Mouse (Mus musculus) liver, postnatal 0 days (tissue): ENCODE data around the gene Rbp1. TPM values are rescaled to one million over a fixed set of nuclear protein-coding genes. Genes with fewer than 3 reads are reported as not detected.

ENCODE experiments used
- ATAC-seq: fragments of 200-750 bp; cut with Nextera tagmentation; 2 replicates; pipeline ENCODE4 v1.8.0; 2017; ENCODE audit warnings: mild to moderate bottlenecking, moderate library complexity
- DNase-seq: peaks from one replicate; pipeline ENCODE4 v3.0.0-alpha.2; 2016
- H3K27ac ChIP-seq: fragments of 300-500 bp; sonication (generic); 2 replicates; pipeline ENCODE4 v1.5.1; 2014; ENCODE audit warnings: antibody characterized with exemption, moderate library complexity, mild to moderate bottlenecking, low read depth
- H3K27me3 ChIP-seq: fragments of 300-500 bp; sonication (generic); 2 replicates; pipeline ENCODE4 v1.6.1; 2014; ENCODE audit warnings: low read length, control low read depth, mixed read lengths; ENCODE audit not compliant: insufficient read depth
- H3K36me3 ChIP-seq: fragments of 300-500 bp; sonication (generic); replicated peaks from 2 replicates; pipeline ENCODE4 v1.6.1; 2014; ENCODE audit warnings: mild to moderate bottlenecking, control low read depth, low read length, moderate library complexity, mixed read lengths; ENCODE audit not compliant: insufficient read depth
- H3K4me1 ChIP-seq: fragments of 300-500 bp; sonication (generic); 2 replicates; pipeline ENCODE4 v1.6.1; 2014; ENCODE audit warnings: antibody characterized with exemption, mild to moderate bottlenecking, control low read depth; ENCODE audit not compliant: insufficient read depth
- H3K4me2 ChIP-seq: fragments of 300-500 bp; sonication (generic); 2 replicates; pipeline ENCODE4 v1.6.1; 2014; ENCODE audit warnings: low read depth, mild to moderate bottlenecking, low read length, moderate library complexity, mixed read lengths
- H3K4me3 ChIP-seq: fragments of 300-500 bp; sonication (generic); 2 replicates; pipeline ENCODE4 v1.5.1; 2014; ENCODE audit warnings: low read depth, low read length
- H3K9ac ChIP-seq: fragments of 300-500 bp; sonication (generic); replicated peaks from 2 replicates; pipeline ENCODE4 v1.6.1; 2014; ENCODE audit warnings: mild to moderate bottlenecking, moderate library complexity
- H3K9me3 ChIP-seq: fragments of 300-500 bp; sonication (generic); 2 replicates; pipeline ENCODE4 v1.6.1; 2016; ENCODE audit warnings: mild to moderate bottlenecking, control low read depth, low read length, mixed read lengths
- CTCF ChIP-seq: sonication (generic); IDR thresholded peaks from 2 replicates; pipeline ENCODE4 v1.5.1; 2016; ENCODE audit warnings: antibody characterized with exemption, low read depth
- EP300 ChIP-seq: IDR thresholded peaks from 2 replicates; pipeline ENCODE4 v1.6.1; 2016; ENCODE audit warnings: antibody characterized with exemption, low read depth, mild to moderate bottlenecking
- WGBS: fragments of 180-500 bp; shearing (Covaris S2); extraction: QIAGEN DNeasy Blood & Tissue Kit; methylation state at CpG from one replicate; pipeline ENCODE4 v1.1.7; 2014; ENCODE audit not compliant: insufficient replicate concordance; 5-methylcytosine and 5-hydroxymethylcytosine counted together
- polyA plus RNA-seq: library from polyadenylated mRNA; unstranded; fragments of >200 nt; fragmentation: Nextera tagmentation; extraction: Ambion mirVana; gene quantifications from 2 replicates; pipeline ENCODE4 v1.2.1, GENCODE M21; 2015

The Rbp1 gene
- polyA plus RNA-seq, 1 experiment from 2014 or later, result 54.3 TPM

DNA sequence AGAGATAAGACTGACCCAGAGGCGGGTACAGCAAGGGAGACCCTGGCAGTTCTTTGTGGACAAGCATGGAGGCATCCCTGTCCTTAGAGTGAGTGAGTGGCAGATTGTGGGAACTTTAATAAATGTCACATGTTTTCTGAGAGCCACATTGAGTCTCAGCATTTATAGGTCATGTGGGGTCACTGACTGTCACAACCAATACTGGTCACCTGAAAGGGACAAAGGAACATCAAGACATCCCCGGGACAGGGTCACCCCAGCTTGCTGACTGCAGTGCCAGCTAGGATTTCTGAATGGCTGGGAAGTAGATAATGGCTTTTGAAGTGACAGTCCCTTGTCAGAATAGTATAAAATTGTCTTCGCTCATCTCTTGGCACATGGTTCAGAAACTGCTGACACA lies 16.3 kb downstream of the Rbp1 start:
- no peak overlapping the region for H3K9ac ChIP-seq
- no peaks in the 10 kb centered on the region for H3K9me3 ChIP-seq
- 59% methylated on average over 3 of the region's 3 CpGs for WGBS
- H3K4me1 ChIP-seq, result peaks cover 7% of the 10 kb centered on the region; the same call in 1 of the 2 replicates
- no peak overlapping the region for H3K27ac ChIP-seq
- ATAC-seq (no peak), DNase-seq (no peak)
- H3K36me3 ChIP-seq, result no peaks in the 10 kb centered on the region
- no peaks in the 10 kb centered on the region for H3K27me3 ChIP-seq
- H3K4me3 ChIP-seq, result no peak overlapping the region
- H3K4me2 ChIP-seq, result no peak overlapping the region
- TF ChIP-seq EP300 (no peak), CTCF (no peak)

DNA sequence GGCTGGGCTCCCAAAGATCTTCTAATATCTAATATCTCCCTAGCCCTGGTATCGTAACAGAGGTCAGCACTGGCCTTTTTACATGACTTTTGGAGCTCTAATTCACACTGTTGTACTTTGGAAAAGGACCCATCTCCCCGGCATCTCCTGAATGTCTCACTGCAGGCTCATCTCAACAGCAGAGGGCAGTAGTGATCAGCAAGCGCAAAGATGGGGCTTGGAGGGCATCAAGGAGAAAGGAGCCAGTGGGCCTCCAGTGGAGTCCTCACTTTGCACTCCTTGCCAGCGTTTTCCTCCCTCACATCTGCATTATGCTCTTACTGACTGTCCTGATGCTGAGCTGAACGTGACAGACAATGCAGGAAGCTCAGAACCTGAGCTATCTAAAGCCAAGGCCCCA lies 19.9 kb downstream of the Rbp1 start:
- Histone ChIP-seq H3K4me3 (no peak overlapping the region), H3K36me3 (peaks cover 5% of the 10 kb centered on the region; the same call in 1 of the 2 replicates), H3K27me3 (no peaks in the 10 kb centered on the region), H3K9ac (no peak overlapping the region), H3K27ac (no peak overlapping the region), H3K4me2 (no peak overlapping the region), H3K4me1 (peaks cover 3% of the 10 kb centered on the region; the same call in 1 of the 2 replicates), H3K9me3 (no peaks in the 10 kb centered on the region)
- DNase-seq (peak; percentile 46), ATAC-seq (0 out of 2 replicates have a peak, but pooled peaks have one; percentile 40)
- WGBS, result 36% methylated on average over 5 of the region's 5 CpGs
- peak; percentile 82 for TF ChIP-seq CTCF
- no peak for TF ChIP-seq EP300

DNA sequence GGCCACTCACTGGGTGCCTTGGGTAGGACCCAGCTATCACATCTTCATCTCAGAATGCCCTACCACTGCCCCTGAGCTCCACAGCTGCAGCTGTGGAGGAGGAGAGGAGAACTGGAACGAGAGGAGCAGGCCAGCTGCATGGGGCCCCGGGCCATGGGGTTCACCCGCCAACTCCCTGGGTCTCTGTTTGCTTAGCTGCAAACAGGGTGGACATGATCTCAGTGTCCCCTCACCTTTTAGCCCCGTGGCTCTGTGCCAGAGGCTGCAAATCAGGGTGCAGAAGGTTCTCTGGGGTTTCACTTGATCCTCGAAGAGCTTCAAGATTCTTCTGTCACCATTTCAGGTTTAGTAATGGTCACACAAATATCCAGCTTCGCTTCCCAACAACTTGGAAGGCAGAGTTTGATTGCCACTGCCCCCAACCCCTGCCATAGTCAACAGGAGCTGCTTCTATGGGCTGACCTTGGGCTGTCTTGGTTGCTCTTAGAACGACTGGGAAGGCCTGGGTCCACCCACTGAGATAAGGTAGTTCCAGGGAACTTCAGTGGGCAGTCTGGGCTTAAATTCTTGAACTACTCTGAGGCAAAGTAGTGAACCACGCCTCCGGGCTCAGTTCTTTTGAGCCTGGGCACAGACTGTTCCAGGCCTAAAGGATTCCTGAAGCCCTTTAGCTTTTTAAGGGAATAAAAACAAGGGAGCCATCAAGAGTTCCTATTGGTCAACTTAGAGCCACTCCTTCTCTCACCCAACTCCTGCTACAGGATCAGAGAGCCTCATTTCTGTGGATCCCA lies 22.8 kb downstream of the Rbp1 start:
- TF ChIP-seq EP300, result no peak
- TF ChIP-seq CTCF, result no peak
- H3K4me2 ChIP-seq, result no peak overlapping the region
- no peak overlapping the region for H3K27ac ChIP-seq

DNA sequence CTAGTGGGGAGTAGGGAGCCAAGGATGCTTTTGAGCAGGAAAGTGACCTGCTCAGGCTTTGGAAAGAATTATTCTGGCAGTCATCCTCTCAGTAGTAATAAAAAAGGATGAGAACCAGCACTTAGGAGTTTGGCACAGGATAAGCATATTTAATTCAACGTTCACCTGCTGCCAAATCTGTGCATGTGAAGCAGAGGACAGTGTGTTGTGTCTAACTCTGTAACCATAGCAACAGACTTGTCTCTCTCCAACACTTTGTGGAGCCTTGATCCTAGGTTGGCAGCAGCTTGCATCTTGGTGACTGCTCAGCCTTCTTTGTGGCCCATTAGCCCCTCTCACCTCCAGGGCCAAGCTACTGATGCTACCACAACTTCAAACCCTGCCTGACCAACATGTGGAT lies 28.2 kb downstream of the Rbp1 start:
- DNase-seq (no peak), ATAC-seq (no peak)
- no peak overlapping the region for H3K4me3 ChIP-seq
- 68% methylated on average over 1 of the region's 1 CpGs for WGBS
- H3K4me1 ChIP-seq, result no peaks in the 10 kb centered on the region
- no peaks in the 10 kb centered on the region for H3K27me3 ChIP-seq
- no peak overlapping the region for H3K27ac ChIP-seq
- H3K4me2 ChIP-seq, result no peak overlapping the region
- 0 out of 2 replicates have a peak, but pooled peaks cover 2% of the 10 kb centered on the region for H3K36me3 ChIP-seq
- H3K9ac ChIP-seq, result no peak overlapping the region
- TF ChIP-seq CTCF (no peak), EP300 (no peak)
- H3K9me3 ChIP-seq, result no peaks in the 10 kb centered on the region

More for the DNA sequence above, 22.8 kb downstream of the Rbp1 start:
- Histone ChIP-seq H3K4me3 (no peak overlapping the region), H3K9me3 (no peaks in the 10 kb centered on the region), H3K9ac (no peak overlapping the region), H3K4me1 (peaks cover 3% of the 10 kb centered on the region; the same call in 1 of the 2 replicates), H3K27me3 (no peaks in the 10 kb centered on the region), H3K36me3 (peaks cover 5% of the 10 kb centered on the region; the same call in 1 of the 2 replicates)
- WGBS, result 55% methylated on average over 9 of the region's 9 CpGs
- DNase-seq (no peak), ATAC-seq (no peak)

DNA sequence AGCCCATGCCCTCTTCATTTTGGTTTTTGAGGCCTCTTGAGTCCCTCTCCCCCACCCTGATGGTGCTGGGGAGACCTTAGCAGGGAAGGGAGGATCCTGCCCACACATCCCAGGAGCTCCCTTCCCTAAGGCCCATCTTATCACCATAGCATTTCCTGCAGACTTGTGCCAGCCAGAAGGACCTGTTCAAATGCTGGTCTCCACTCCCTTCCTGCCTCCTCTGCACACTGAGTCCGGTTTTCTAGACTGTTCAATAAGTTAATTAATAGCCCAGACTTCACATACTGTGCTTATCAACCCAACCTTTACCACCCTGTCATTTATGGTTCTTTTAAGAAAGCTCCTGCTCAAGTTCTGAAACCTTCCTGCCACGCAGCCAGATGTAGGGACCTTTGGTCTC lies 43.9 kb downstream of the Rbp1 start:
- 30% methylated on average over 2 of the region's 2 CpGs for WGBS
- Histone ChIP-seq H3K4me3 (no peak overlapping the region), H3K9ac (no peak overlapping the region), H3K4me2 (no peak overlapping the region), H3K9me3 (no peaks in the 10 kb centered on the region), H3K27me3 (no peaks in the 10 kb centered on the region), H3K36me3 (no peaks in the 10 kb centered on the region), H3K27ac (no peak overlapping the region), H3K4me1 (no peaks in the 10 kb centered on the region; the same call in 1 of the 2 replicates)
- TF ChIP-seq EP300 (no peak), CTCF (no peak)
- DNase-seq, result no peak
- 0 out of 2 replicates have a peak, but pooled peaks have one; percentile 27 for ATAC-seq

DNA sequence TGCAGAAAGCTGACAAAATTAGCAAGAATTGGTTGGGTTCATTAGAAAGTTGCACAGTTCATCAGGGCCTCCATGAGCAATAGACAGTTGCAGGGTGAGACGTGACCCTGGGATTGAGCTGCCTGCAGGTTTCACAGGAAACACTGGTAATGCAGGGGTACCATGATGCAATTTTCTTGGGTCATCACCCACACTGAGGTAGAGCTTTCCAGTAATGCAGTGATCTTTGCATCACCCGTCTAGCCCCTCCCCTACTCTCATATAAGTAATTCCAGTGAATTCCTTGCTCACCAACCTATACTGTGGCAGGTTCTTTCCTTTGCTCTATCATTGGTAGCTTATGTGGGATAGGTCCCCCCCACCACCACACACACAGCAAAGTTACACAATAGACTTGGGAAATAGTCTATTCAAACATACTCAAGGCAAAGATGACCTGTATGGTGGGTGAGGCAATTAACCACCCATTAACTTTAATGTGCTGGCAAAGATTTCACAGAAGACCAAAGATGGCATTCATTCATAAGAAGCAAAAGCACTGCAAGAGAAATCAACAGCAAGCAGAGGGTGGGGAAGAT lies 57.5 kb downstream of the Rbp1 start:
- no peaks in the 10 kb centered on the region for H3K36me3 ChIP-seq
- ATAC-seq, result peak; percentile 78
- H3K27ac ChIP-seq, result no peak overlapping the region
- H3K4me1 ChIP-seq, result no peaks in the 10 kb centered on the region
- 63% methylated on average over 2 of the region's 2 CpGs for WGBS
- no peak for DNase-seq
- H3K9me3 ChIP-seq, result no peaks in the 10 kb centered on the region
- no peak overlapping the region for H3K9ac ChIP-seq
- no peak for TF ChIP-seq CTCF
- TF ChIP-seq EP300, result no peak
- H3K4me2 ChIP-seq, result no peak overlapping the region
- no peaks in the 10 kb centered on the region for H3K27me3 ChIP-seq
- H3K4me3 ChIP-seq, result no peak overlapping the region
